Mouse (Mus musculus) cortical plate, adult 2 months (tissue): Measurements from ENCODE around the gene Nlk.

Source experiments
- CTCF ChIP-seq: fragments of 200-500 bp; IDR thresholded peaks from 2 replicates; pipeline ENCODE4 v1.5.1; 2011; ENCODE audit warnings: mild to moderate bottlenecking, control low read depth, low read length; ENCODE audit not compliant: insufficient read depth; ENCODE audit errors: extremely low read depth
- POLR2A ChIP-seq: fragments of 200-500 bp; IDR thresholded peaks from 2 replicates; pipeline ENCODE4 v1.6.1; 2011; ENCODE audit warnings: mild to moderate bottlenecking, low read length, control low read depth; ENCODE audit not compliant: insufficient read depth; ENCODE audit errors: extremely low read depth

GRCm38 (mm10) chr11:78596750-78597149 lies 100.4 kb downstream of the Nlk start:
- TF ChIP-seq CTCF (no peak), POLR2A (no peak)
